Mouse (Mus musculus): ENCODE results near the gene Pkd1l2.

GRCm38 (mm10) chr8:117061180-117061880, 20.9 kb downstream of the Pkd1l2 start:
- TF ChIP-seq CTCF (IDR thresholded peaks at IDR 0.05; ENCODE audit: borderline replicate concordance, insufficient read depth, low read depth, low read length) (no peak), POLR2A (IDR thresholded peaks at IDR 0.05; ENCODE audit: borderline replicate concordance, insufficient read depth, low read length) (no peak)

All from cerebellum, adult 2 months (tissue).